Mouse (Mus musculus) G1E (cell line): ENCODE measurements around the gene Slc4a3. TPM values are rescaled to one million over a fixed set of nuclear protein-coding genes. Genes with fewer than 3 reads are reported as not detected.

Experiments used
- ATAC-seq: 2 replicates; pipeline ENCODE4 v1.8.0; 2016; ENCODE audit warnings: mild to moderate bottlenecking; ENCODE audit not compliant: insufficient number of reproducible peaks, poor library complexity, low FRiP score, severe bottlenecking; ENCODE audit errors: extremely low read depth
- DNase-seq: peaks from one replicate; pipeline ENCODE4 v3.0.0; 2012; ENCODE audit warnings: low spot score
- H3K27me3 ChIP-seq: 2 replicates; pipeline ENCODE4 v1.6.1; 2012; ENCODE audit warnings: mild to moderate bottlenecking, low read length, inconsistent platforms; ENCODE audit not compliant: insufficient read depth
- H3K36me3 ChIP-seq: replicated peaks from 2 replicates; pipeline ENCODE3; 2012; ENCODE audit warnings: mild to moderate bottlenecking, inconsistent platforms
- H3K4me1 ChIP-seq: 2 replicates; pipeline ENCODE4 v1.6.1; 2012; ENCODE audit warnings: low read depth, low read length, inconsistent platforms, mixed read lengths; ENCODE audit not compliant: insufficient read depth
- H3K4me3 ChIP-seq: 2 replicates; pipeline ENCODE4 v1.5.1; 2012; ENCODE audit warnings: low read depth, mild to moderate bottlenecking, inconsistent platforms, low read length, moderate library complexity, mixed read lengths
- H3K9me3 ChIP-seq: replicated peaks from 2 replicates; pipeline ENCODE4 v1.6.1; 2012; ENCODE audit warnings: inconsistent platforms
- CTCF ChIP-seq: IDR thresholded peaks from 2 replicates; pipeline ENCODE4 v1.5.1; 2012; ENCODE audit warnings: low read depth, low read length, inconsistent platforms, mixed read lengths
- GATA1 ChIP-seq: IDR thresholded peaks from 2 replicates; pipeline ENCODE4 v1.6.1; 2012; ENCODE audit warnings: borderline replicate concordance, low read length, inconsistent platforms, mixed read lengths
- GATA2 ChIP-seq: IDR thresholded peaks from 2 replicates; pipeline ENCODE4 v1.6.1; 2012; ENCODE audit warnings: low read depth, low read length, inconsistent platforms, borderline replicate concordance
- POLR2AphosphoS5 ChIP-seq: IDR thresholded peaks from 2 replicates; pipeline ENCODE4 v1.6.1; 2012; ENCODE audit warnings: low read depth, low read length, inconsistent platforms; ENCODE audit not compliant: insufficient replicate concordance
- TAL1 ChIP-seq: conservative IDR thresholded peaks from 2 replicates; pipeline ENCODE4 v1.6.1; 2012; ENCODE audit warnings: low read depth, low read length, inconsistent platforms, mixed read lengths
- polyA plus RNA-seq: library from polyadenylated mRNA; stranded (reverse); fragments of >175 nt; gene quantifications from 2 replicates; pipeline ENCODE4 v1.2.3, GENCODE M21; 2012
- total RNA-seq, 2 experiments: library from RNA; stranded (forward) in 1 of 2; stranded (reverse) in 1 of 2; fragments of 200-1000 nt in 1 of 2; fragments of >200 nt in 1 of 2; fragmentation: Nextera tagmentation in 1 of 2; gene quantifications; 2 replicates each; pipeline ENCODE4 v1.2.3; 2014 to 2017

Slc4a3 gene
- total and polyA plus RNA-seq, 3 experiments: 0.05 TPM; not detected in 2

DNA sequence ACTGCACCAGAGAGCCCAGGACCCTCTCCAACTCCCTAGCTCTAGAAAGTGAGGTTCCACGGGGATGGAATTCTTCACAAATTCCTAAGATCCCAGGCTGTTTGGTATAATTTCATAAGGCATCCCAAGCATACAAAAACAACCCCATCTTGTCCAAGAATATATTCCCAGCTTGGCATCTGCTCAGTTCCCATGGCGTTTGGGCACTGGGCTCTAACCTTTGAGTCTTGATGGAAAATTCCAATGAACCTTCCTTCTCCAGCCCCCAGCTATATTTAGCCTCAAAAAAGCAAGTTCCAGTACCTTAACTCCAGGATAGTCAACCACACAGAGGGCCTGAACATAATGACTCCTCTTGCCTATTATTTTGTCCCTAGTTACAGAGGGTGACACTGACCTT lies 43.9 kb downstream of the Slc4a3 start:
- Histone ChIP-seq H3K4me1 (no peaks in the 10 kb centered on the region), H3K4me3 (no peak overlapping the region), H3K36me3 (no peaks in the 10 kb centered on the region), H3K27me3 (0 out of 2 replicates have a peak, but pooled peaks cover 4% of the 10 kb centered on the region), H3K9me3 (no peaks in the 10 kb centered on the region)
- no peak for ATAC-seq
- TF ChIP-seq TAL1 (no peak), POLR2AphosphoS5 (no peak), GATA1 (no peak), CTCF (no peak), GATA2 (no peak)
- no peak for DNase-seq

GRCm38 (mm10) chr1:75593956-75594355 lies 47.9 kb downstream of the Slc4a3 start:
- ATAC-seq: no peak

GRCm38 (mm10) chr1:75594836-75595235 lies 48.8 kb downstream of the Slc4a3 start:
- no peaks in the 10 kb centered on the region for H3K36me3 ChIP-seq
- ATAC-seq: no peak
- DNase-seq: no peak

More at GRCm38 (mm10) chr1:75593956-75594355, 47.9 kb downstream of the Slc4a3 start:
- no peaks in the 10 kb centered on the region for H3K9me3 ChIP-seq
- H3K27me3 ChIP-seq: 0 out of 2 replicates have a peak, but pooled peaks cover 4% of the 10 kb centered on the region
- H3K36me3 ChIP-seq: no peaks in the 10 kb centered on the region
- H3K4me3 ChIP-seq: no peak overlapping the region
- H3K4me1 ChIP-seq: no peaks in the 10 kb centered on the region
- TF ChIP-seq GATA2: no peak
- no peak for TF ChIP-seq POLR2AphosphoS5
- TF ChIP-seq GATA1: no peak
- TF ChIP-seq TAL1: no peak
- no peak for TF ChIP-seq CTCF
- no peak for DNase-seq

GRCm38 (mm10) chr1:75595930-75596329 lies 49.9 kb downstream of the Slc4a3 start:
- Histone ChIP-seq H3K36me3 (no peaks in the 10 kb centered on the region), H3K4me3 (no peak overlapping the region), H3K9me3 (no peaks in the 10 kb centered on the region), H3K27me3 (0 out of 2 replicates have a peak, but pooled peaks cover 4% of the 10 kb centered on the region), H3K4me1 (no peaks in the 10 kb centered on the region)
- TF ChIP-seq CTCF: no peak
- TF ChIP-seq GATA1: no peak
- no peak for TF ChIP-seq GATA2
- no peak for TF ChIP-seq TAL1
- TF ChIP-seq POLR2AphosphoS5: no peak
- no peak for DNase-seq
- no peak for ATAC-seq

More at GRCm38 (mm10) chr1:75594836-75595235, 48.8 kb downstream of the Slc4a3 start:
- TF ChIP-seq GATA2 (no peak), TAL1 (no peak), CTCF (no peak), GATA1 (no peak), POLR2AphosphoS5 (no peak)
- H3K9me3 ChIP-seq: no peaks in the 10 kb centered on the region
- 0 out of 2 replicates have a peak, but pooled peaks cover 4% of the 10 kb centered on the region for H3K27me3 ChIP-seq
- no peak overlapping the region for H3K4me3 ChIP-seq
- H3K4me1 ChIP-seq: no peaks in the 10 kb centered on the region

DNA sequence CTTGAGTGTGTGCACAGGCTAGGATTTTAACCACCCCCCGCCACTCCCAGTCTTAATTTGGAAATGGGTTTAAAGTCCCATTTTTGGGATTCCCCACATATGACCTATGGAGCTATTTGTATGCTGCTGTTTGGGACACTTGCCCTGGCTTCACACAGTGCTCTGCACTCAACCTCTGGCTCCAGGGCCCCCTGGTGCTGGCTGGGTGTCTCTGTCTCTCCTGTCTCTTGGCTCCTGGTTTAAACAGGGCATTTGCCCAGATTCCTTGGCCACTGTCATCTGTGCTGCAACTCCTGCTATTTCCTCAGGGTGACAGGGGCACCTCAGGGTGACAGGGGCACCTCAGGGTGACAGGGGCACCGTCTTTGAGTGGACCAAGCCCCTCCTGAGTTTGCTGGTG lies 50.8 kb downstream of the Slc4a3 start:
- Histone ChIP-seq H3K9me3 (no peaks in the 10 kb centered on the region), H3K4me1 (no peaks in the 10 kb centered on the region), H3K36me3 (no peaks in the 10 kb centered on the region), H3K4me3 (no peak overlapping the region), H3K27me3 (0 out of 2 replicates have a peak, but pooled peaks cover 4% of the 10 kb centered on the region)
- TF ChIP-seq CTCF (no peak), POLR2AphosphoS5 (no peak), TAL1 (no peak), GATA2 (no peak), GATA1 (no peak)
- ATAC-seq (no peak), DNase-seq (no peak)

DNA sequence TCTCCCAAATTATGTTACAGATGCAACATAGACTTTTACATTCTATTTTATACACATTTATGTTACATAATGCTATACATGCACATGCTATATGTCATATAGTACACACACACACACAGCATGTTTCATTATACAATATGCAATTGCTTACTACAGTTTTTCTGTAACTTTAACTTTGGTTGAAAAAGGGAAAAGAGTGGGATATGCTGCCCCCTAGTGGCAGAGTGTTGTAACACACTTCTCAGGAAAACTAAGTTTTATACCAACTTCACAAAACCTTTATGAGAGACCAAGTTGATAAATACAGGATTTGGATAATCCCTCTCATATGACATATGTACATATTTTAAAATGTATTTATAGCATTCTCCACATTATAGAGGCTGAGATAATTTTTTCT lies 51.6 kb downstream of the Slc4a3 start:
- no peak overlapping the region for H3K4me3 ChIP-seq
- no peaks in the 10 kb centered on the region for H3K4me1 ChIP-seq
- no peak for ATAC-seq
- DNase-seq: peak; percentile 19
- H3K9me3 ChIP-seq: no peaks in the 10 kb centered on the region
- H3K36me3 ChIP-seq: no peaks in the 10 kb centered on the region
- H3K27me3 ChIP-seq: no peaks in the 10 kb centered on the region
- TF ChIP-seq CTCF: peak; percentile 66
- TF ChIP-seq GATA1: no peak

DNA sequence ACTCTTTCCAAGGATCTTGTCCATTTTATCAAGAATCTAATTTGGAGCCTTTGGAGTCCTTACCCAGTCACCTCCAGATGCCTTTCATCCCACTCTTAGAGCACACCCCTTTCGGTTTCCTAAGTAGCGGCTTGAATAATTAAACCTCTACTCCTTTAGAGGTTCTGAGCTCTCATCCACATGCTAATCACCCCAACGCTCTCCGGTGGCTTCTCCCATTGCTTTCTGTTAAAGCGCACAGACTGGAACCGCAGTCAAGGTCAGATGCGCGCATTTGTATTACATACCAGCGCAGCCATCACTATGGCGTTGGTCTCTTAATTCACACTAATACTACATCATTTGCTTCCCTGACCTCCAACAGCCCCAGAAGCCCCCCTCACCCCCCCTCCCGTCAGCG lies 55.7 kb downstream of the Slc4a3 start:
- Histone ChIP-seq H3K4me1 (no peaks in the 10 kb centered on the region), H3K36me3 (no peaks in the 10 kb centered on the region), H3K4me3 (no peak overlapping the region), H3K27me3 (no peaks in the 10 kb centered on the region), H3K9me3 (no peaks in the 10 kb centered on the region)
- ATAC-seq (no peak), DNase-seq (no peak)
- TF ChIP-seq POLR2AphosphoS5 (no peak), TAL1 (no peak)
